Mouse (Mus musculus) liver, embryonic 14.5 days (tissue): ENCODE results near the gene Gm11213.
A peak's percentile ranks its signal among the peaks of the same experiment; 100 is the strongest.

Experiments used
- CTCF ChIP-seq: IDR thresholded peaks from 2 replicates; pipeline ENCODE4 v1.5.1; 2016; ENCODE audit warnings: antibody characterized with exemption, low read depth, control low read depth
- EP300 ChIP-seq: IDR thresholded peaks from 2 replicates; pipeline ENCODE4 v1.6.1; 2016; ENCODE audit warnings: antibody characterized with exemption, low read depth

DNA sequence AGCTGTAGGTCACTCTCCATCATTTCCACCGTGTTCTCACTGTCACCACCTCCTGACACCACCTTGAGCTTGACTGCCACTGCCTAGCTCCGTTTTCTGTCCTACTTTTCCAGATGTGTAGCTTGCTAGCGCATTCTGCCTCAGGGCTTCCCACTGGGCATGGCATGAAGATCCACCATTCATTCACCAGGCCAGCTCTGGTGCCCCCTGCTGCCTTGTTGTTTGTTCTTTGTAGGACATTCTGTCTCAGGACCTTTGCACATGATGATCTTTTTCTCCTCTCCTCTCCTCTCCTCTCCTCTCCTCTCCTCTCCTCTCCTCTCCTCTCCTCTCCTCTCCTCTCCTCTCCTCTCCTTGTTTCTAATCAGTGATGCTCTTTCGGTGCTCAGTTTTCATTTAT lies 42.3 kb downstream of the Gm11213 start:
- no peak for TF ChIP-seq EP300
- peak; percentile 42 for TF ChIP-seq CTCF
